Mouse (Mus musculus): Measurements from ENCODE around the gene Chrne.

DNA sequence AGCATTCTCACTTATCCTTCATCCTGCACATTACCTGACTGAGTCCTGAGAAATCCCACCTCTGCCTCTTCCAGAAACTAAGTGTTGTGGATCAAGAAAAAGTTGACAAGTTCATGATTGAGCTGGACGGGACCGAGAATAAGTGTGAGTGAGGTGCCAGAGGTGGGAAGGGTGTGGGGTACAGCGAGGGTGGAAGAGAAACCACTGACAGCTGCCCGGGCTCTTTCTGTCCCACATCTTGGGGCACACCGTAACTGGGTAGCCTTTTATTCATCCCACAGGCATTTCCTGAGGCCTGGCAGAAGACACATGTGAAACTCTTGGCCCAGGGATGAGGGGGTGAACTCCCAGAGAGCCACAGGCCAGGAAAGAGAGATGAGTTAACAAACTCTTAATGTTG, 39.5 kb upstream of the Chrne start:
- TF ChIP-seq CTCF (IDR thresholded peaks at IDR 0.05; ENCODE audit: low read depth, low read length) (no peak), GATA1 (IDR thresholded peaks at IDR 0.05; ENCODE audit: borderline replicate concordance, low read length) (no peak), POLR2AphosphoS5 (IDR thresholded peaks at IDR 0.05; ENCODE audit: insufficient replicate concordance, low read depth, low read length) (no peak)

Measured in G1E (cell line).